Mouse (Mus musculus): ENCODE results near the gene Skiv2l. TPM values are rescaled to one million over a fixed set of nuclear protein-coding genes. Genes with fewer than 3 reads are reported as not detected.
A peak's percentile ranks its signal among the peaks of the same experiment; 100 is the strongest.
"Not testable (repeated sequence)": the region's sequence is repeated elsewhere in the genome, so short reads cannot be mapped to it uniquely, and the experiment has no call there.

Gene Skiv2l
- polyA plus RNA-seq, 1 experiment = 12.7 TPM

- Histone ChIP-seq H3K36me3 (ENCODE audit: control insufficient read depth, insufficient read depth, low read length, poor library complexity, severe bottlenecking) (no peaks in the 10 kb centered on the region), H3K9ac (ENCODE audit: low read depth, poor library complexity, severe bottlenecking) (no peak overlapping the region), H3K4me3 (ENCODE audit: low read depth, low read length) (no peak overlapping the region), H3K27ac (ENCODE audit: insufficient read depth, low read length) (no peak overlapping the region), H3K4me1 (ENCODE audit: control insufficient read depth, insufficient read depth, low read length) (no peaks in the 10 kb centered on the region), H3K9me3 (replicated peaks; ENCODE audit: control insufficient read depth, insufficient read depth, low read length, poor library complexity, severe bottlenecking) (no peaks in the 10 kb centered on the region), H3K27me3 (ENCODE audit: control insufficient read depth, insufficient read depth, low read length, poor library complexity, severe bottlenecking) (no peaks in the 10 kb centered on the region)
- TF ChIP-seq CTCF (IDR thresholded peaks at IDR 0.05; ENCODE audit: low read depth, low read length) (peak; percentile 52), POLR2A (IDR thresholded peaks at IDR 0.05; ENCODE audit: insufficient read depth, low read length) (no peak), EP300 (IDR thresholded peaks at IDR 0.05; ENCODE audit: insufficient read depth, low read depth, low read length) (no peak)
These were observed 45.0 kb downstream of the Skiv2l start for GRCm38 (mm10) chr17:34804871-34805562.

- not testable (repeated sequence) for H3K4me3 ChIP-seq (ENCODE audit: low read depth, low read length); H3K9me3 ChIP-seq (replicated peaks; ENCODE audit: control insufficient read depth, insufficient read depth, low read length, poor library complexity, severe bottlenecking); H3K27me3 ChIP-seq (ENCODE audit: control insufficient read depth, insufficient read depth, low read length, poor library complexity, severe bottlenecking); H3K27ac ChIP-seq (ENCODE audit: insufficient read depth, low read length); H3K36me3 ChIP-seq (ENCODE audit: control insufficient read depth, insufficient read depth, low read length, poor library complexity, severe bottlenecking); H3K4me1 ChIP-seq (ENCODE audit: control insufficient read depth, insufficient read depth, low read length); H3K9ac ChIP-seq (ENCODE audit: low read depth, poor library complexity, severe bottlenecking)
These were observed 45.7 kb downstream of the Skiv2l start, which contains the start of gene Cyp21a1 for GRCm38 (mm10) chr17:34804301-34804700. Cyp21a1 (minus strand) TSS chr17:34804561.

GRCm38 (mm10) chr17:34803367-34803766 lies 46.6 kb downstream of the Skiv2l start:
- not testable (repeated sequence) for H3K27ac ChIP-seq (ENCODE audit: insufficient read depth, low read length); H3K9me3 ChIP-seq (replicated peaks; ENCODE audit: control insufficient read depth, insufficient read depth, low read length, poor library complexity, severe bottlenecking); H3K27me3 ChIP-seq (ENCODE audit: control insufficient read depth, insufficient read depth, low read length, poor library complexity, severe bottlenecking); H3K4me3 ChIP-seq (ENCODE audit: low read depth, low read length); H3K4me1 ChIP-seq (ENCODE audit: control insufficient read depth, insufficient read depth, low read length); H3K36me3 ChIP-seq (ENCODE audit: control insufficient read depth, insufficient read depth, low read length, poor library complexity, severe bottlenecking); H3K9ac ChIP-seq (ENCODE audit: low read depth, poor library complexity, severe bottlenecking)

GRCm38 (mm10) chr17:34802756-34803155 lies 47.3 kb downstream of the Skiv2l start:
- not testable (repeated sequence) for H3K27me3 ChIP-seq (ENCODE audit: control insufficient read depth, insufficient read depth, low read length, poor library complexity, severe bottlenecking); H3K9ac ChIP-seq (ENCODE audit: low read depth, poor library complexity, severe bottlenecking); H3K4me3 ChIP-seq (ENCODE audit: low read depth, low read length); H3K36me3 ChIP-seq (ENCODE audit: control insufficient read depth, insufficient read depth, low read length, poor library complexity, severe bottlenecking); H3K9me3 ChIP-seq (replicated peaks; ENCODE audit: control insufficient read depth, insufficient read depth, low read length, poor library complexity, severe bottlenecking); H3K27ac ChIP-seq (ENCODE audit: insufficient read depth, low read length); H3K4me1 ChIP-seq (ENCODE audit: control insufficient read depth, insufficient read depth, low read length)

GRCm38 (mm10) chr17:34800781-34801305 lies 49.2 kb downstream of the Skiv2l start:
- H3K27me3 ChIP-seq (ENCODE audit: control insufficient read depth, insufficient read depth, low read length, poor library complexity, severe bottlenecking); H3K9ac ChIP-seq (ENCODE audit: low read depth, poor library complexity, severe bottlenecking); H3K36me3 ChIP-seq (ENCODE audit: control insufficient read depth, insufficient read depth, low read length, poor library complexity, severe bottlenecking); H3K4me3 ChIP-seq (ENCODE audit: low read depth, low read length); H3K27ac ChIP-seq (ENCODE audit: insufficient read depth, low read length); H3K9me3 ChIP-seq (replicated peaks; ENCODE audit: control insufficient read depth, insufficient read depth, low read length, poor library complexity, severe bottlenecking); H3K4me1 ChIP-seq (ENCODE audit: control insufficient read depth, insufficient read depth, low read length): not testable (repeated sequence)

GRCm38 (mm10) chr17:34799531-34799925 lies 50.5 kb downstream of the Skiv2l start:
- H3K4me1 ChIP-seq (ENCODE audit: control insufficient read depth, insufficient read depth, low read length) = no peaks in the 10 kb centered on the region
- no peak overlapping the region for H3K9ac ChIP-seq (ENCODE audit: low read depth, poor library complexity, severe bottlenecking)
- H3K27me3 ChIP-seq (ENCODE audit: control insufficient read depth, insufficient read depth, low read length, poor library complexity, severe bottlenecking) = no peaks in the 10 kb centered on the region
- H3K4me3 ChIP-seq (ENCODE audit: low read depth, low read length) = no peak overlapping the region
- H3K36me3 ChIP-seq (ENCODE audit: control insufficient read depth, insufficient read depth, low read length, poor library complexity, severe bottlenecking) = no peaks in the 10 kb centered on the region
- no peaks in the 10 kb centered on the region for H3K9me3 ChIP-seq (replicated peaks; ENCODE audit: control insufficient read depth, insufficient read depth, low read length, poor library complexity, severe bottlenecking)
- H3K27ac ChIP-seq (ENCODE audit: insufficient read depth, low read length) = no peak overlapping the region
- TF ChIP-seq CTCF (IDR thresholded peaks at IDR 0.05; ENCODE audit: low read depth, low read length) (no peak), POLR2A (IDR thresholded peaks at IDR 0.05; ENCODE audit: insufficient read depth, low read length) (no peak), EP300 (IDR thresholded peaks at IDR 0.05; ENCODE audit: insufficient read depth, low read depth, low read length) (no peak)

Data from ES-Bruce4 (cell line).